Mouse (Mus musculus): Measurements from ENCODE around the gene Terb2.

The Terb2 gene

GRCm38 (mm10) chr2:122230395-122230794, 44.3 kb downstream of the Terb2 start:
- DNase-seq (ENCODE audit: extremely low spot score, low read depth, low spot score): no peak

GRCm38 (mm10) chr2:122231616-122232015, 45.5 kb downstream of the Terb2 start:
- no peak for DNase-seq (ENCODE audit: extremely low spot score, low read depth, low spot score)

GRCm38 (mm10) chr2:122233341-122233740, 47.3 kb downstream of the Terb2 start:
- DNase-seq (ENCODE audit: extremely low spot score, low read depth, low spot score): no peak

- DNase-seq (ENCODE audit: extremely low spot score, low read depth, low spot score): peak; percentile 20
These were observed 47.9 kb downstream of the Terb2 start for GRCm38 (mm10) chr2:122233759-122234557.

- DNase-seq (ENCODE audit: extremely low spot score, low read depth, low spot score): peak; percentile 26
These were observed 48.7 kb downstream of the Terb2 start, which contains the start of gene Sord for GRCm38 (mm10) chr2:122234611-122235288. Sord (plus strand) TSS chr2:122234749.

- no peak for DNase-seq (ENCODE audit: extremely low spot score, low read depth, low spot score)
These were observed 49.4 kb downstream of the Terb2 start for GRCm38 (mm10) chr2:122235425-122235824.

- no peak for DNase-seq (ENCODE audit: extremely low spot score, low read depth, low spot score)
These were observed 50.2 kb downstream of the Terb2 start for GRCm38 (mm10) chr2:122236321-122236720.

GRCm38 (mm10) chr2:122237891-122238470, 51.9 kb downstream of the Terb2 start:
- DNase-seq (ENCODE audit: extremely low spot score, low read depth, low spot score): no peak

- DNase-seq (ENCODE audit: extremely low spot score, low read depth, low spot score): no peak
These were observed 54.7 kb downstream of the Terb2 start for GRCm38 (mm10) chr2:122240735-122241134.

GRCm38 (mm10) chr2:122241226-122241625, 55.2 kb downstream of the Terb2 start:
- no peak for DNase-seq (ENCODE audit: extremely low spot score, low read depth, low spot score)

GRCm38 (mm10) chr2:122241935-122242334, 55.9 kb downstream of the Terb2 start:
- DNase-seq (ENCODE audit: extremely low spot score, low read depth, low spot score): no peak

GRCm38 (mm10) chr2:122243671-122244131, 57.6 kb downstream of the Terb2 start:
- peak; percentile 69 for DNase-seq (ENCODE audit: extremely low spot score, low read depth, low spot score)

- no peak for DNase-seq (ENCODE audit: extremely low spot score, low read depth, low spot score)
These were observed 61.7 kb downstream of the Terb2 start for GRCm38 (mm10) chr2:122247786-122248185.

- DNase-seq (ENCODE audit: extremely low spot score, low read depth, low spot score): no peak
These were observed 69.9 kb downstream of the Terb2 start for GRCm38 (mm10) chr2:122255997-122256396.
